Comparison of ENCODE assay signal across 25 mouse cellular contexts in the genomic region with DNA sequence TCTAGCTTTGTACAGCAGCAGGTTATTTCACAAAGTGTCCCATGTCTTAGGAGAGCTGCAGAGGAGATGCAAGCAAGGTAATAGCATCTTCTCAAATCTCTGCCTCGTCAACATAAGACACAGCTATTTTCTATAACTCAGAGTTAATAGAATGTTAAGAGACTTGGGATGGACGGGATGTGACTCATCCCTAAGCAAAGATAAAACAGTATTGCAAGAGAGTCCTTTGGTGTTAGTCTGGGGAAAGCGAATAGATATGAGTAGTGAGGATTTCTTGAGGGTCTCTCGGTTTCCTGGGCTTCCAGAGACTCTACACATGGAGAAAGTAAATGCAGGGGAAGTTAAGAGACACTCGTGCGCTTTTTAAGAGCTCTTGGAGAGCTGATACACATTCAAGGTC.
"Had no signal": no experiment of that assay in that cellular context is flagged by ENCODE, and none has a peak within 500 bp of the region (broad histone marks: within the 10 kb centered on the region; RNA-seq: fewer than 3 reads in every experiment).

No protein-coding gene starts in this region.

- H3K9ac ChIP-seq: heart, embryonic 13.5 days; heart, embryonic 15.5 days; hindbrain, embryonic 13.5 days; hindbrain, embryonic 15.5 days; kidney, embryonic 15.5 days; limb, embryonic 13.5 days; limb, embryonic 15.5 days; liver, embryonic 12.5 days; liver, embryonic 14.5 days had no signal

- ATAC-seq: hindbrain, postnatal 0 days; liver, embryonic 12.5 days had no signal

- H3K9me3 ChIP-seq: heart, embryonic 13.5 days; heart, embryonic 15.5 days; hindbrain, embryonic 13.5 days; hindbrain, embryonic 15.5 days; kidney, embryonic 15.5 days; limb, embryonic 13.5 days; limb, embryonic 15.5 days; liver, embryonic 12.5 days had no signal

- H3K4me2 ChIP-seq: heart, embryonic 13.5 days; heart, embryonic 15.5 days; hindbrain, embryonic 13.5 days; hindbrain, embryonic 15.5 days; kidney, embryonic 15.5 days; limb, embryonic 13.5 days; limb, embryonic 15.5 days; liver, embryonic 12.5 days had no signal

- H3K36me3 ChIP-seq: heart, embryonic 13.5 days; heart, embryonic 15.5 days; hindbrain, embryonic 13.5 days; hindbrain, embryonic 15.5 days; kidney, embryonic 15.5 days; limb, embryonic 13.5 days; limb, embryonic 15.5 days; liver, embryonic 12.5 days had no signal

- H3K27ac ChIP-seq: heart, adult 2 months; heart, embryonic 15.5 days; hindbrain, embryonic 13.5 days; hindbrain, embryonic 15.5 days; hindbrain, postnatal 0 days; kidney, embryonic 15.5 days; kidney, postnatal 0 days; limb, embryonic 13.5 days; limb, embryonic 15.5 days; liver, embryonic 12.5 days; liver, embryonic 14.5 days had no signal

- H3K4me1 ChIP-seq: limb, embryonic 13.5 days had no signal

- DNase-seq: gastrocnemius, postnatal 14 days; gastrocnemius, postnatal 36 days; heart, adult 11 months; heart, adult 2 months; heart, postnatal 14 days; heart, postnatal 36 days; kidney, adult 11 months; kidney, adult 2 months; kidney, adult 9 months; kidney, postnatal 14 days; kidney, postnatal 36 days; layer of hippocampus, adult 9-11 months; layer of hippocampus, postnatal 36 days; left cerebral cortex, postnatal 4 days had no signal

- H3K4me3 ChIP-seq: heart, adult 2 months; heart, embryonic 13.5 days; heart, embryonic 15.5 days; hindbrain, embryonic 13.5 days; hindbrain, embryonic 15.5 days; kidney, embryonic 15.5 days; limb, embryonic 13.5 days; limb, embryonic 15.5 days; liver, embryonic 12.5 days had no signal

- H3K27me3 ChIP-seq: heart, embryonic 13.5 days; heart, embryonic 15.5 days; hindbrain, embryonic 13.5 days; hindbrain, embryonic 15.5 days; limb, embryonic 15.5 days; liver, embryonic 12.5 days had no signal
